Mouse (Mus musculus): Measurements from ENCODE around the gene C2.

C2 gene

GRCm38 (mm10) chr17:34898160-34898586 is at the start of gene C2, which contains the start of gene Ehmt2:
C2 (minus strand) TSS chr17:34898265.
Ehmt2 (plus strand) TSS chr17:34898469.
- DNase-seq (ENCODE audit: low read depth, low spot score), result peak; percentile 48

- DNase-seq (ENCODE audit: low read depth, low spot score), result no peak
These were observed 49.5 kb upstream of the C2 start for GRCm38 (mm10) chr17:34947606-34948005.

GRCm38 (mm10) chr17:34946486-34947140 is 48.5 kb upstream of the C2 start:
- no peak for DNase-seq (ENCODE audit: low read depth, low spot score)

- DNase-seq (ENCODE audit: low read depth, low spot score), result no peak
These were observed 46.3 kb upstream of the C2 start for GRCm38 (mm10) chr17:34944362-34944761.

GRCm38 (mm10) chr17:34943128-34943815 is 45.2 kb upstream of the C2 start:
- no peak for DNase-seq (ENCODE audit: low read depth, low spot score)

- no peak for DNase-seq (ENCODE audit: low read depth, low spot score)
These were observed 43.4 kb upstream of the C2 start for GRCm38 (mm10) chr17:34941344-34942041.

- DNase-seq (ENCODE audit: low read depth, low spot score), result no peak
These were observed 40.0 kb upstream of the C2 start for GRCm38 (mm10) chr17:34937960-34938505.

GRCm38 (mm10) chr17:34934830-34935229 is 36.8 kb upstream of the C2 start:
- no peak for DNase-seq (ENCODE audit: low read depth, low spot score)

- DNase-seq (ENCODE audit: low read depth, low spot score), result no peak
These were observed 36.0 kb upstream of the C2 start for GRCm38 (mm10) chr17:34934031-34934430.

GRCm38 (mm10) chr17:34932287-34932686 is 34.2 kb upstream of the C2 start:
- DNase-seq (ENCODE audit: low read depth, low spot score), result no peak

GRCm38 (mm10) chr17:34931735-34932098 is 33.7 kb upstream of the C2 start:
- no peak for DNase-seq (ENCODE audit: low read depth, low spot score)

- peak; percentile 97 for DNase-seq (ENCODE audit: low read depth, low spot score)
These were observed 33.1 kb upstream of the C2 start, which contains the start of gene Neu1 for GRCm38 (mm10) chr17:34931061-34931734. Neu1 (plus strand) TSS chr17:34931253.

GRCm38 (mm10) chr17:34928841-34929240 is 30.8 kb upstream of the C2 start:
- DNase-seq (ENCODE audit: low read depth, low spot score), result no peak

GRCm38 (mm10) chr17:34927306-34928019 is 29.4 kb upstream of the C2 start:
- peak; percentile 35 for DNase-seq (ENCODE audit: low read depth, low spot score)

GRCm38 (mm10) chr17:34924258-34924657 is 26.2 kb upstream of the C2 start:
- no peak for DNase-seq (ENCODE audit: low read depth, low spot score)

GRCm38 (mm10) chr17:34922939-34923338 is 24.9 kb upstream of the C2 start:
- DNase-seq (ENCODE audit: low read depth, low spot score), result no peak

- DNase-seq (ENCODE audit: low read depth, low spot score), result no peak
These were observed 19.1 kb upstream of the C2 start for GRCm38 (mm10) chr17:34917188-34917587.

- DNase-seq (ENCODE audit: low read depth, low spot score), result no peak
These were observed 18.3 kb upstream of the C2 start for GRCm38 (mm10) chr17:34916316-34916715.

GRCm38 (mm10) chr17:34915410-34915831 is 17.4 kb upstream of the C2 start:
- no peak for DNase-seq (ENCODE audit: low read depth, low spot score)

- DNase-seq (ENCODE audit: low read depth, low spot score), result no peak
These were observed 16.0 kb upstream of the C2 start, which contains the start of gene Slc44a4 for GRCm38 (mm10) chr17:34913930-34914665. Slc44a4 (plus strand) TSS chr17:34914466.
